Mouse (Mus musculus): ENCODE data around the gene Lrch1. TPM values are rescaled to one million over a fixed set of nuclear protein-coding genes. Genes with fewer than 3 reads are reported as not detected.
A peak's percentile ranks its signal among the peaks of the same experiment; 100 is the strongest.

The Lrch1 gene
- polyA plus RNA-seq, 1 experiment from 2014 or later: 10.1 TPM

DNA sequence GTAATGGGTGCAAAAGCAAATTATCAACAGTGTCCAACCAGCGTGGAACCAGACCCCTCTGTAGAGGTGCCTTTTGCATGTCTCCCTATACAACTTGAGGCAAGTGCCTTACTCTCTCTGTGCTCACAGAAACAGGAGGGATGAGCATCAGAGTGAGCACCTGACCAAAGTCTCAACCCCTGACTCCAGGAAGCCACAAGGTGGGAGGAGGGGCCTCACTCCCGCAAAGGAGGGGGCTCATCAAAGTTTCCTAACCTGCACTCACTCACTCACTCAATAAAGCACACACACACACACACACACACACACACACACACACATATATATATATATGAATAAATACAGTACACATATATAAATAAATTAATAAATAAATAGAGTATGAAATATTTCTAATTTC, 117.1 kb downstream of the Lrch1 start:
- Histone ChIP-seq H3K4me2 (ENCODE audit: low read depth, low read length) (no peak overlapping the region), H3K9me3 (replicated peaks; ENCODE audit: control insufficient read depth, low read length) (no peaks in the 10 kb centered on the region), H3K36me3 (replicated peaks; ENCODE audit: control insufficient read depth, insufficient read depth, low read depth, low read length) (no peaks in the 10 kb centered on the region), H3K4me1 (ENCODE audit: control insufficient read depth, insufficient read depth, low read length) (no peaks in the 10 kb centered on the region), H3K9ac (replicated peaks; ENCODE audit: low read length) (no peak overlapping the region), H3K4me3 (ENCODE audit: low read depth, low read length) (no peak overlapping the region), H3K27ac (replicated peaks; ENCODE audit: low read depth, low read length) (no peak overlapping the region), H3K27me3 (ENCODE audit: control insufficient read depth, insufficient read depth, low read length) (no peaks in the 10 kb centered on the region)
- ATAC-seq (replicated peaks; ENCODE audit: insufficient number of reproducible peaks, low FRiP score, low TSS enrichment, low read depth) (no peak), DNase-seq (ENCODE audit: low spot score) (no peak)
- 88% methylated on average over 2 of the region's 2 CpGs for WGBS

DNA sequence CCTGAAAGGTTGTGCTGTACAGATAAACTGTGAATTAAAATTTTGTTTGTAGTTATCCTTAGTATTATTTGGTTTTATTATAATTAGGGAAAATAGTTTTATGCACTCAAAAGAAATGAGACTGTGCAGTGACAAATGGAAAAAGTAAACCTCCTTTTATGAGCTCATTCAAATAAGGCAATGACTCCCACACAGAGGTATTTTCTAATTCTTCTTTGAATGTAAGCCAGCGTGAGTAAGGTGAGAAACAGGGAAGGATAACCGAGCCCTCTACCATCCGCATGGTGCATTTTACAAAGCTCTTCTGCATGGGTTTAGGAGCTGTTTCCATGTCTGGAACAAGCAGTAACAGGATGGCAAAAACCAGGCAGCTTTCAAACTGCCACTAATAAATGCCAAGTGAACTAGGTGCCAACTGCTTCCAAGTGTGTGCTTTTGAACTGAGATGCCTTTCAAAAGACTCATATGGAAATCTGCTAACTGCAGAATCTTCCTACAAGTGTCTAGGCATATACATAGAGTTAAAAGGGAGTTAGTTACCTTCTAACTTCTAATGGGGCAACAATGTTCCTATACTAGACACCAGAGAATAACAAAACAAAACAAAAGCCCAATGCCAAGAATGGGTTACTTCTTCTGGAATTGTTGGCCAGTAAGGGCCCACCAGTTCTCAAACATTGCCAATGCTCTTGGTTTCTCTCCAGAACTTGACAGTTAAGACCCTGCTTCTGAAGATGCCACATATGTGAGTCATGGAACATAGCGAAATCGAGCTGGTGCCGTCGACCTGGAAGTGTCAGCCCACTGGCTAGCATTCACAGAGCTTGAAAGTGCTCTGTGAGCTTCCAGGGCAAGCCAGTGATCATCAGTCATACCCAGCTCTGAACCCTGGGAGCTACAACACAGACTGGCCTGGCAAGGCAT, 124.7 kb downstream of the Lrch1 start:
- H3K36me3 ChIP-seq (replicated peaks; ENCODE audit: control insufficient read depth, insufficient read depth, low read depth, low read length): no peaks in the 10 kb centered on the region
- no peak overlapping the region for H3K9ac ChIP-seq (replicated peaks; ENCODE audit: low read length)
- DNase-seq (ENCODE audit: low spot score): no peak
- H3K4me3 ChIP-seq (ENCODE audit: low read depth, low read length): no peak overlapping the region
- no peaks in the 10 kb centered on the region for H3K9me3 ChIP-seq (replicated peaks; ENCODE audit: control insufficient read depth, low read length)
- no peak for ATAC-seq (replicated peaks; ENCODE audit: insufficient number of reproducible peaks, low FRiP score, low TSS enrichment, low read depth)
- 78% methylated on average over 7 of the region's 7 CpGs for WGBS
- H3K27ac ChIP-seq (replicated peaks; ENCODE audit: low read depth, low read length): no peak overlapping the region
- no peaks in the 10 kb centered on the region for H3K4me1 ChIP-seq (ENCODE audit: control insufficient read depth, insufficient read depth, low read length)
- no peaks in the 10 kb centered on the region for H3K27me3 ChIP-seq (ENCODE audit: control insufficient read depth, insufficient read depth, low read length)
- H3K4me2 ChIP-seq (ENCODE audit: low read depth, low read length): no peak overlapping the region

DNA sequence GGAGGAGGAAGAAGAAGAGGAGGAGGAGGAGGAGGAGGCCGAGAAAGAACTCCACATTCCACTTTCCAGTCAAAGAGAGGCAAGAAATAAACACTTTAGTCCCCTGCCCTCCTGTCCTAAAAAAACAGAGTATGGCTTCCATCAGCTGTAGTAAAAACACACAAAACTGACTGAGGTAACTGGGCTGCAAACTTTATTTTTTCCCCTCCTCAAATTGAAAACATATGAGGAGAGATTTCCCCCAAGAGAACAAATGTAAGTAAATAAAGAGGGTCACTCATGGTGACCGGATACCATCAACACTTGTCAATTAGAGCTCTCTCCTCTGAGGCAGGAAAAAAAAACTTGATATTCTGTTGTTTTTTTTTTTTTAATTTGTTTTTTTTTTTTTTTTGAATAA, 125.6 kb downstream of the Lrch1 start:
- Histone ChIP-seq H3K4me3 (ENCODE audit: low read depth, low read length) (no peak overlapping the region), H3K4me2 (ENCODE audit: low read depth, low read length) (no peak overlapping the region), H3K27ac (replicated peaks; ENCODE audit: low read depth, low read length) (no peak overlapping the region), H3K27me3 (ENCODE audit: control insufficient read depth, insufficient read depth, low read length) (no peaks in the 10 kb centered on the region), H3K4me1 (ENCODE audit: control insufficient read depth, insufficient read depth, low read length) (no peaks in the 10 kb centered on the region), H3K36me3 (replicated peaks; ENCODE audit: control insufficient read depth, insufficient read depth, low read depth, low read length) (no peaks in the 10 kb centered on the region), H3K9ac (replicated peaks; ENCODE audit: low read length) (no peak overlapping the region), H3K9me3 (replicated peaks; ENCODE audit: control insufficient read depth, low read length) (no peaks in the 10 kb centered on the region)
- WGBS: 14% methylated on average over 2 of the region's 2 CpGs
- ATAC-seq (replicated peaks; ENCODE audit: insufficient number of reproducible peaks, low FRiP score, low TSS enrichment, low read depth) (no peak), DNase-seq (ENCODE audit: low spot score) (peak; percentile 71)

DNA sequence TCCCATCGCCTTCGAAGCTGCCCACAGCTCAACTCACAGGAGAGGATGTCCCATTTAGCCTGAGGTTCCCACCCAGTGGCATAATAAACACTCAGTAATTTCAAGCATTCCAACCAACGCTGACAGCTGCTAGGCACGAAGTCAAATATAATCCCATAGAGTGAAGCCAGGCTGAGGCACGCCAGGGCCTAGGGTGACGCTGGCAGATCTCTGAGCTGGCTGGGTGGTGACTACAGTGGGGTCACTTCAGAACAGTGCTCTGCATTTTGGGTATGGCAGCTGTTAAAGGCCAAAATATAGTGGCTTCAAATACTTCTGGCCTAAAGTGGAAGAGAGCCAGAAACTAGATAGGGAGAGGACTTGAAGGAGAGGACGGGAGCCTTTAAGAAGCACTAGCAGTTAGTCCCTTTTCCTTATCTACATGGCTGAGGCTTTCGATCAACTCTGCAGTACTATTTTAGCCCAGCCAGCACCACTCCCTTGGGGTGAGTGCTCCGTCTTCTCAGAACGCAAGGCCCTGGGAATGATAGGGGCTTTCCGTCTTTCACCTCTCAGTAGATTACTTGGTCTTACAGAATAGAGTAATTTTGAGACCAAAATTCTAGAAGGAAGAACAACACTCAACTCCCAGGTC, 127.4 kb downstream of the Lrch1 start:
- ATAC-seq (replicated peaks; ENCODE audit: insufficient number of reproducible peaks, low FRiP score, low TSS enrichment, low read depth) (no peak), DNase-seq (ENCODE audit: low spot score) (no peak)
- Histone ChIP-seq H3K27ac (replicated peaks; ENCODE audit: low read depth, low read length) (no peak overlapping the region), H3K36me3 (replicated peaks; ENCODE audit: control insufficient read depth, insufficient read depth, low read depth, low read length) (no peaks in the 10 kb centered on the region), H3K4me1 (ENCODE audit: control insufficient read depth, insufficient read depth, low read length) (no peaks in the 10 kb centered on the region), H3K27me3 (ENCODE audit: control insufficient read depth, insufficient read depth, low read length) (no peaks in the 10 kb centered on the region), H3K4me3 (ENCODE audit: low read depth, low read length) (no peak overlapping the region), H3K9ac (replicated peaks; ENCODE audit: low read length) (no peak overlapping the region), H3K9me3 (replicated peaks; ENCODE audit: control insufficient read depth, low read length) (no peaks in the 10 kb centered on the region), H3K4me2 (ENCODE audit: low read depth, low read length) (no peak overlapping the region)
- 81% methylated on average over 11 of the region's 11 CpGs for WGBS

DNA sequence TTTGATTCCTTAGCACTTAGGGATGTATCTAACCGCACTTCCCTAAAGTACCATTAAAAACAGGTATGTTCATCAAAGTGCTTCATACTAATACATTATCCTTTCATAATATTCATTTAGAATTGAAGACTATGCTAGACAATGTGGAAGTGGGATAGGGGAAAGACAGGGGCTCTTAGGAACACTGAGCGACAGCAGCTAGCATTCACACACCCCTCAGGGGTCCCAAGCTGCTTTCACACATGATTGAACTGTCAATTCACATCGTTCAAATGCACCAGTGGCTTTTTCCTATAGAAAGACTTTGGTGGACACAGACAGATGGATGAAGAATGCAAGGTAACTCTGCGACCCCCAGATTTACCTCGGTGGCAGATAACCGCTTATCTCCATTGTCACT, 131.0 kb downstream of the Lrch1 start:
- ATAC-seq (replicated peaks; ENCODE audit: insufficient number of reproducible peaks, low FRiP score, low TSS enrichment, low read depth): no peak
- WGBS: 71% methylated on average over 6 of the region's 6 CpGs
- H3K4me1 ChIP-seq (ENCODE audit: control insufficient read depth, insufficient read depth, low read length): no peaks in the 10 kb centered on the region
- H3K27me3 ChIP-seq (ENCODE audit: control insufficient read depth, insufficient read depth, low read length): no peaks in the 10 kb centered on the region
- DNase-seq (ENCODE audit: low spot score): no peak
- no peak overlapping the region for H3K4me3 ChIP-seq (ENCODE audit: low read depth, low read length)
- no peak overlapping the region for H3K4me2 ChIP-seq (ENCODE audit: low read depth, low read length)
- no peaks in the 10 kb centered on the region for H3K9me3 ChIP-seq (replicated peaks; ENCODE audit: control insufficient read depth, low read length)
- H3K27ac ChIP-seq (replicated peaks; ENCODE audit: low read depth, low read length): no peak overlapping the region
- no peaks in the 10 kb centered on the region for H3K36me3 ChIP-seq (replicated peaks; ENCODE audit: control insufficient read depth, insufficient read depth, low read depth, low read length)
- H3K9ac ChIP-seq (replicated peaks; ENCODE audit: low read length): no peak overlapping the region

DNA sequence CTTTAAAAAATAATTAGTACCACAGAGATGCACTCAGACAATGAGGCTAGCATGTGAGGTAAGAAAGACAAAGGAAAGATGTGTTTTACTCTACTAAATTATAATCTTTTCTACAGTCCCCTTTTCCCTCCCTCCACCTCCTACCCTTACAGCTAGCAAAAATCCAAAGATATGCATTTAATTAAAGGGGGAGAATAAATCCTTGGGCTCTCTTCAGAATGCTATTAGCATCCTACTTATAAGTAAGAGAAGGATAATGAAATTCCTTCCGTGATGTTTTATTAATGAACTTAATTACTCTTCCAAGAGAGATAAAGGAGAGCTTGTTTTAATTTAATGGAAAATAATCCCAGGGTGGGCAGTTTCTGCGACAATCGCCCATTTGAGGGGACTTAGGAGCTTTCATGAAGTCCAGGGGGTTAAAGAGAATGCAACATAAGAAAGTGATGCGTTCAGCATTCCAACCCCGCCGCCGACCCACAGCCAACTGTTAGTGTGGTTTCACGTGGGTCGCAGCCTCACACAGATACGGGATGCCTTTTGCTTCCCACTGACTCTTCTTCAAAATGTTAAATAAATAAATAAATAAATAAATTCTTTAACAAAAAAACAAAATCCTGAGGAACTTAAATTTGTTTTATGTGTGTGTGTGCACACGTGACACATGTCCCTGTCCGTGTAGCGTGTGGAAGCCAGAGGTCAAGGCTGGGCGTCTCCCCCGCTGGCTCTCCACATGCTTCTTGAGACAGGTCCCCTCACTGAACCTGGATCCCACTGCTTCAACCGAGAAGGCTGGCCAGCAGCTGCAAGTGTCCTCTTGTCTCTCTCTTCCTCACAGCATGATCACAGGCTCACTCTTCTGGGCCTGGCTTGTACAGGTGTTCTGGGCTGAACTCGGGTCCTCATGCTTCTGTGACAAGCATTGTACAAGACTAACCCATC, 132.6 kb downstream of the Lrch1 start:
- no peak for ATAC-seq (replicated peaks; ENCODE audit: insufficient number of reproducible peaks, low FRiP score, low TSS enrichment, low read depth)
- no peaks in the 10 kb centered on the region for H3K27me3 ChIP-seq (ENCODE audit: control insufficient read depth, insufficient read depth, low read length)
- H3K4me1 ChIP-seq (ENCODE audit: control insufficient read depth, insufficient read depth, low read length): no peaks in the 10 kb centered on the region
- no peak overlapping the region for H3K9ac ChIP-seq (replicated peaks; ENCODE audit: low read length)
- H3K27ac ChIP-seq (replicated peaks; ENCODE audit: low read depth, low read length): no peak overlapping the region
- no peak overlapping the region for H3K4me3 ChIP-seq (ENCODE audit: low read depth, low read length)
- H3K4me2 ChIP-seq (ENCODE audit: low read depth, low read length): no peak overlapping the region
- 82% methylated on average over 17 of the region's 17 CpGs for WGBS
- no peaks in the 10 kb centered on the region for H3K9me3 ChIP-seq (replicated peaks; ENCODE audit: control insufficient read depth, low read length)
- H3K36me3 ChIP-seq (replicated peaks; ENCODE audit: control insufficient read depth, insufficient read depth, low read depth, low read length): no peaks in the 10 kb centered on the region
- no peak for DNase-seq (ENCODE audit: low spot score)

DNA sequence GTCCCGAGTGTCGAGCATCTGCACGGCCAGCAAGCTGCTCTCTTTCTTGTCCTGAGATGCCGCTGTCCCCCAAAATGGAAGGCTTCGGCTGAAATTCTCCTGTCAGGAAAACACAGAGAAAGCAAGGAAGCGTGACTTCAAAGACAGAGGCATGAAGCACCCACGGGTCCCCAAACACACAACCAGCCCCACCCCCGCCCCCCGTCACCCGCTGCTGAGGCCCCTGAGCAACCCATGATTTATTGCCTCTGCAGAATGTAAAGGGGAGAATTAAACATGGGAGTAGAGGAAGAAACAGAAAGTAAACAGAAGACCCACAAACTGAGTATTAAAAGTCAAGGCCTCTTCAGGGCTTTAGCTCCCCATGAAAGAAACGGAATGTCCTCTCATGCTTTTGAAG, 136.1 kb downstream of the Lrch1 start:
- no peaks in the 10 kb centered on the region for H3K9me3 ChIP-seq (replicated peaks; ENCODE audit: control insufficient read depth, low read length)
- 62% methylated on average over 11 of the region's 11 CpGs for WGBS
- H3K9ac ChIP-seq (replicated peaks; ENCODE audit: low read length): no peak overlapping the region
- H3K36me3 ChIP-seq (replicated peaks; ENCODE audit: control insufficient read depth, insufficient read depth, low read depth, low read length): no peaks in the 10 kb centered on the region
- DNase-seq (ENCODE audit: low spot score) (no peak), ATAC-seq (replicated peaks; ENCODE audit: insufficient number of reproducible peaks, low FRiP score, low TSS enrichment, low read depth) (no peak)
- no peak overlapping the region for H3K4me3 ChIP-seq (ENCODE audit: low read depth, low read length)
- no peaks in the 10 kb centered on the region for H3K4me1 ChIP-seq (ENCODE audit: control insufficient read depth, insufficient read depth, low read length)
- H3K27ac ChIP-seq (replicated peaks; ENCODE audit: low read depth, low read length): no peak overlapping the region
- no peaks in the 10 kb centered on the region for H3K27me3 ChIP-seq (ENCODE audit: control insufficient read depth, insufficient read depth, low read length)
- H3K4me2 ChIP-seq (ENCODE audit: low read depth, low read length): no peak overlapping the region
